Mouse (Mus musculus) lung, adult 2 months (tissue): ENCODE data around the gene Gm17482.

Source experiments
- CTCF ChIP-seq: fragments of 200-500 bp; IDR thresholded peaks from 2 replicates; pipeline ENCODE4 v1.5.1; 2011; ENCODE audit warnings: mild to moderate bottlenecking, low read length, control low read depth; ENCODE audit not compliant: insufficient read depth
- POLR2A ChIP-seq: fragments of 200-500 bp; IDR thresholded peaks from 2 replicates; pipeline ENCODE4 v1.6.1; 2011; ENCODE audit warnings: low read depth, mild to moderate bottlenecking, control low read depth, low read length, borderline replicate concordance; ENCODE audit errors: extremely low read depth

DNA sequence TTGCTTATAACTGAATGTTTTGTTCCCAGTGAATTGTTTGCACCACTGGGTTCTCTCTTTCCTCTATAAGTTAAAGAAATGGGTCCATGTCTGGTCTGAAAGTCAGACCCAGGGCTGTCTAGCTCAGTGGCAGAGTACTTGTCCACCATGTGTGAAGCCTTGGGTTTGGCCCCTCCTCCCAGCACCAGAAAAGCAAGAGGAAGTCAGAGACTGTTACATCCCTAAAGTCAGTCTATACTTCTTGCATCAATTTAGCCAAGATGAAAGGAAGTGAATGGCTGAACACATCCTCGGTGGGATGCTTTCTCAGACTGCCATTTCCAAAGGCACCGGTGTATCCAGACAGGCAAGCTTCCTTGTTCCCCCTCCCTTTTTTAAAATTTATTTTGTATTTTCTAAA lies 63.9 kb downstream of the Gm17482 start:
- no peak for TF ChIP-seq CTCF
- no peak for TF ChIP-seq POLR2A
